Mouse (Mus musculus): ENCODE results near the gene Pacrg.

Pacrg gene

DNA sequence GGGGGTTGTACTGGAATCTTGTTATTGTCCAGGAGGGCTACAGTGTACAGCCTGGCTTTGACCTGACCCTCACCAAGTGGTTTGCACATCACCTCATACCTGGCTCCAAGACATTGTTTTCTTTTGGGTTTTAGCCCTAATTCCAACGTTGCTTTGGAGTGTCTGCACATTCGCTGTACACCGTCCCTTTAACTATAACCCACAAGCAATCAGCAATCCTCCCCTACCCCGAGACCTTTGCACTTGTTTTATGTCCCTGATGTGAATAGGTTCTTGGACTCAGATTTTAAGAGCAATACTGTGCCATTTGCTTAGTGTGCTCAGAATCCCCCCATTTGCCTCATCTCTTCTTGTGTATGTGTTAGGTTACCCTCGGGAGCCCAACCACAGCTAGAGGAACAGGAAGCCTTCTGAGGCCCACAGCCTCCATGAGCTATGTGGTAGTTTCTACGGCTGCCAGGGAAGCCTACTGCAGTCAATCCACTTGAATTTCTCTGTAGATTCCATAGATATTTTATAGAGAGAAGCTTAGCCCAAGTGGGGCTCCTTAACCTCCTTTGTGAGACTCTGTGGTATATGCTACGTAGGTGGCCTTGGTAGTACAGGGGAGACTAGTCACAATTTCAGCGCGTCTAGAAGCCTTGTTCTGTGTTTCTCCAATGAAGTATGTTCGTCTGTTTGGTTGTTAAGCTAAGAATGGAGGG, 442.0 kb downstream of the Pacrg start:
- no peak for DNase-seq

GRCm38 (mm10) chr17:10397336-10397735, 442.8 kb downstream of the Pacrg start:
- DNase-seq = no peak

GRCm38 (mm10) chr17:10396863-10397262, 443.2 kb downstream of the Pacrg start:
- DNase-seq = no peak

- no peak for DNase-seq
Measured at GRCm38 (mm10) chr17:10394855-10395254, 445.3 kb downstream of the Pacrg start.

DNA sequence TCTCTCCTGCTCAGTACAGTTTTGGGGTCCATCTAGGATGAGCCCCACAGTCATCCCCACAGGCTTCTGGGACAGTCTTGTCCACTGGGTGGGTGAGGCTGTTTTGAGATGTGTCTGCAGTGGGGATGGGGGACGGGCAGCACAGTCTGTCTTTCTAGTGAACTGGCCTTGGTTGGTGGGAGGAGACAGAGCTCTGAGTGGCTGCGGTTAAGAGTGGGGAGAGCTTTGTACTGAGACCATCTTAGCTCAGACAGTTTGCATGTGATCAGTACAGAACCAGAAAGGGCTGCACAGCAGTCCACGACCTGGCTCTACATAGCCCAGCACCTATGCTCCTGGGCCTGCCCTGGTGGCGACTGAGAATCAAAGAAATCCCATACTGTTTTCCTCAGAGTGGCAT, 446.3 kb downstream of the Pacrg start:
- no peak for DNase-seq

- DNase-seq = peak; percentile 17 to 27
Measured at GRCm38 (mm10) chr17:10392342-10393034, 447.6 kb downstream of the Pacrg start.

DNA sequence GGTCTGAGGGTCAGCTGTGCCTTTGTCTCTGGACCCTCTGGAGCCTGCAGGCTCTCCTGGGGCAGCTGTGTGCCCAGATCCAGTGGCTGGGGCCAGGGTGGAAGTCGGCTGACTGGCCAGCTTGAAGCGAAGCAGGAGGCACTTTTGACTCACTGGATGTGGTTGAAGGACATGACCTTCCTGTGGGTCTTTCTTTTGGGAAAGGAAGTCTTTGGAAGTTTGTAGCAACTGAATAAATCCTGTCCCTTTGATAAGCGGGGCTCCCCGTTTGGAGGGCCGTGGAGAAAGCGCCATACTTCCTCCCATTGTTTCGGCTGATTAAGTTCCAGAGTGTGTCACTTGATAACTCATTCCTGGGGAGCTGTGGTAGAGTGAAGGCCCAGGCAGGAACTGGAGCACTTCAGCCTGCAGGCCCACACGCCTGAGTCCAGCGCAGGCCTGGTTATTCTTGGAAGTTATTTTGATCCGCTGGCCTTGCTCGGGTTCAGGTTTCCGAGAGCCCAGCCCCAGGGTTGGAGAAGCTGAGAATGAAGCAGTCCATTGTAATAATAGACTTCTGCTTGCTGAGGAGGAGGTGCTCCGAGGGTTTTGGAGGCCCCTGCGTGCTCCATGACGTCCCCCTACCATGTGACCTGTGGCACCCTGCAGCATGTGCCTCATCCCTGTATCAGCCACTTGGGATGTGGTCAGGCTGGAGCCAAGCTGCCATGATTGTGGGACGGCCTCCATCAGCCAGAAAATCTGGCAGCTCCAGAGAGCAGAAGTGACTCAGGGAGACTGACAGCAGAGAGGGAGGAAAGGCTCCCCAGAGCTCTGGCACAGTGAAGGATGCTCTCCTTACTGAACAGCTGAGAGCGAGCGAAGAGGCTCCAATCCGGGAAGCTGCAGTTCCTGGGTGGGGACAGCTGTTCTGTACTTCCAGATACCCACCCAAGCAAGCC, 449.6 kb downstream of the Pacrg start:
- DNase-seq = no peak

DNA sequence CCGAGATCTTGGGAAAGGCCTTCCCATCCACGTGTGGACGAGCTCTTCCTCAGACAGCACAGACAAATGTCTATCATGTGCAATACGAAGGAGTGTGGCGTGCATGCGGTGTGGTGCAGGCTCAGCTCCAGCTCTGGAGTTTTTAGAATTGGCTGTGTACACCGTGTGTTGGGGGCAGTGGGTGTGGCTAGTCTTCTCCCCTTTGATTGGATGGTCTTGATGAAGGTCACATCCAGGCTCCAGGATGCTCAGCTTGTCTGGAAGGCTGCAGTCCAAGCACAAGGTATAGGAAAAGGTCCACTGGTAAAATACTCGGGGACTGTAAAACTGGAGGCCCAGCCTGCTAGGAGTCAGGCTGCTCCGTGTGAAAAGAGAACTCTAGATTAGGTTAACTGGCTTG, 450.4 kb downstream of the Pacrg start:
- DNase-seq = no peak

DNA sequence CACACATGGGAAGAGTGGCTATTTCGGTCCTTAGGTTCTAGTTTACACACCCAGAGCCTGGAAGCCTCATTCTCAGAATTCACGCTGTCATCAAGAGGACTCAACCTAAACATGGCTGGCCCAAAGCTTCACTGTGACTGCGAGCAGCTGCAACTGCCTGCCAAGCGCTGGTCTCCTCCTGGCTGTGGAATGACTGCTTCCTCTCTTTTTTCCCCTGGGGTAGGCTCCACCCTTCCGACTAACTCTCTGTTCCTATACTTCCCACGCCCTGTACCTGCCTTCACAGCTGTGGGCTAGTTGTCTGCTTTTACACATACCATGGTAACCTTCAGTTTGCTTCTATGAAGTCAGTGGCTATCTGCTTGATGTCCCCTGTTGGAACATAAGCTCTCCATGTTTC, 453.6 kb downstream of the Pacrg start:
- no peak for DNase-seq

- DNase-seq = no peak
Measured at GRCm38 (mm10) chr17:10383406-10383805, 456.7 kb downstream of the Pacrg start.

GRCm38 (mm10) chr17:10378467-10379175, 461.5 kb downstream of the Pacrg start:
- DNase-seq = no peak

GRCm38 (mm10) chr17:10377606-10378005, 462.5 kb downstream of the Pacrg start:
- no peak for DNase-seq

DNA sequence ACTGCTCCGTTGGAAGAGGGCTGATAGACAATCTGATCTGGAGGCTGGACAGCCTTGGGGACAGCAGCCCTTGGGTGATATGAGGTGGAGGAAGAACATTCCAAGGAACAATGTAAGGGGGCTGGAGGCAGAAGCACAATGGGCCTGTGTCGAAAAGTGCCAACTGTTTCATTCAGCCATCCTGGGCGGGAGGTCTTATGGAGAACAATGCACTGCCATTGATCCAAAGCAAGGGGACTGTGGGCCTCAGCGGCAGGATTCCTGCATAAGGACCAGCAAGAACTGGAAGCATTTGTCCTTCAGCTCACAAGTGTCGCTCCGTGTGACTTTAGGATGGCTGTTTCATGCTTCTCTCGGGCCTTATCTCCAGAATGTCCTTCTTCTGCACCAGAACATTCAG, 465.8 kb downstream of the Pacrg start:
- DNase-seq = no peak

DNA sequence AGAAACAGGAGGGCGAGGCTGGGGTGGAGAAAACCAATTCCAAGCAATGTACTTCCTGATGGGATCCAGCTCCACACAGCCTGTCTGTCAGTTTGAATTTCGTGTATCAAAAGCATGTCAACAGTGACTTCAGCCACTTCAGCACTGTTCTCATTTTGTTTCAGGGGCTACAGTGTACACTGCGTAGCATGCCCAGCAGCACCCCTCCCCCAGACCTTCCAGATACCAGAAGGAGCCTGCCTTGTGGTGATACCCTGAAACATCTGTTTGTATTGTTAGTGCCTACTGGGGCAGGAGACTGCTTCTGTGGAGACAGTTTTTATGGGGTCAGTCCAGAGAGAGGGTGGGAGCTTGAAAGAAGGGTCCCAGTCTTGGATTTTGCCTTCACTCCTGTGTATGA, 466.4 kb downstream of the Pacrg start:
- no peak for DNase-seq

GRCm38 (mm10) chr17:10372001-10372785, 467.9 kb downstream of the Pacrg start:
- DNase-seq = no peak

GRCm38 (mm10) chr17:10371472-10371871, 468.6 kb downstream of the Pacrg start:
- DNase-seq = no peak

- DNase-seq = no peak
Measured at GRCm38 (mm10) chr17:10370660-10371130, 469.4 kb downstream of the Pacrg start.

DNA sequence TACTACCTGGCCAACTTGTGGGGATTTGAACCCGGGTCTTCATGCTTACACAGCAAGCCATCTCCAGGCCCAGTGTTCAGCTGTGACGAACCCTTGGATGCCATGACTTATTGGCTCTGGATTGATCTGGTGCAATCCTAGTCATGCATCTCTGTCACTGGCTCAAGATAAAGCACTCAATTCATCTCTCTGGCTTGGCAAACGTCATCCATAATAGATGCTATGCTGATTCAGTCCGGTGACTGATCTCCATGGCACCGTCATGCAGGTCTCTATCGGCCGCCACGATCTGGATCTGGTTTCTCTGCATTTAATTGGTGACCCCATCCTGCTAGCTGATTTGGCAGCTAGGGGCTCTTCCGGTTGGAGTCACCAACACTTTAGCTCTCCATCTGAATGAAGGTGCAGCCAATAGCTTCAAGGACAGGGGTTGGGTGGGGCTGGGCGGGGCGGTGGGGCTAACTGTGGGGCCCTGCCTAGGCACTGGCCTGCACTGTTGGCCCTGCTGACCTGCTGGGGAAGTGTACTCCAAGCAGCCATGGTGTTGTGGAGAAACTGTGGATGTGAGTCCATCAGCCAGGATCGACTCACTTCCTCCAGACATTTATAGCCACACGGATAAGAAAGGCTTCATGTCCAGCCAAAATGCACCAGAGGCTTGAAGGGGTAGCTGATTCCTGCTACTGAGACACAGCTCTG, 470.0 kb downstream of the Pacrg start:
- no peak for DNase-seq

DNA sequence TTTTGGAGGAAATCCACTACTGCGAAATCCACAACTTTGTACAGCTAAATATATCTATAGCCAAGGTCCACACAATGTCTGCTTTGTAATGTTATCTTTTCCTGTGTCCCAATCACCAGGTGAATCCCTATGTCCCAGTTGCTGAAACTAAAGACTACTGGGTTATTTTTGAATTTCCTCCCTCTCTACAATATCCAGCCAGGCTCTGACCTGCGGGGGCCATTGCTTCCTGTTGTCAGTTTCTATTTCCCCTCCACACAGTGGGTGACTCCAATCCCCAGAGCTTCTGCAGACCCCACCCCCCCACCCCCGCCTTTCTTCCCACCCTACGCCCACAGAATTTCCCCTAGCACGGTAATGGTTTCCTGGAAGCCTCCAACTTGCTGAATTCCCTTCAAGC, 473.1 kb downstream of the Pacrg start:
- no peak for DNase-seq

DNA sequence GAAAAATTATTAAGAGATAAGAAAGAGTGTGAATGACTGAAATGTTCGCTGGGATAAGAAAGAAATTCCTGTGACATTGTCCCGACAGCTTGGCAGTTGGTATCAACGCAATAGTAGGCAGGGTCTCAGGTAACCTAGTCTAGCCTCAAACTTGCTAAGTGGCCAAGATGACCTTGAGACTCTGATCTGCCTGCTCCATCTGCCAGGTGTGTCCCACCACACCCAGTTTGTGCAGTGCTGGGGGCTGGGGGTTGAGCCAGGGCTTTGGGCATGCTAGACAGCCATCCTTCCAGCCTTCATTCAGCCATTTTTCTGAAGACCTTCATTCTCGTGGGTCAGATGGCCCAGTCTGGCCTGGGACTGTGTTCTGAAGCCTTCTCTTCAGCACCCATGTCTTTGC, 473.5 kb downstream of the Pacrg start:
- no peak for DNase-seq
